Mouse (Mus musculus) right cerebral cortex, postnatal 10 days (tissue): ENCODE data around the gene Clic4.
"Not testable (repeated sequence)": the region's sequence is repeated elsewhere in the genome, so short reads cannot be mapped to it uniquely, and the experiment has no call there.

Experiments used
- DNase-seq, 2 experiments: peaks; one replicate each; pipeline ENCODE4 v3.0.0; 2021; ENCODE audit warnings: low spot score in 2 of 2

Gene Clic4

GRCm38 (mm10) chr4:135292477-135293089 is 20.0 kb upstream of the Clic4 start:
- no peak for DNase-seq

- no peak for DNase-seq
Observed at GRCm38 (mm10) chr4:135291841-135292240, 19.2 kb upstream of the Clic4 start.

DNA sequence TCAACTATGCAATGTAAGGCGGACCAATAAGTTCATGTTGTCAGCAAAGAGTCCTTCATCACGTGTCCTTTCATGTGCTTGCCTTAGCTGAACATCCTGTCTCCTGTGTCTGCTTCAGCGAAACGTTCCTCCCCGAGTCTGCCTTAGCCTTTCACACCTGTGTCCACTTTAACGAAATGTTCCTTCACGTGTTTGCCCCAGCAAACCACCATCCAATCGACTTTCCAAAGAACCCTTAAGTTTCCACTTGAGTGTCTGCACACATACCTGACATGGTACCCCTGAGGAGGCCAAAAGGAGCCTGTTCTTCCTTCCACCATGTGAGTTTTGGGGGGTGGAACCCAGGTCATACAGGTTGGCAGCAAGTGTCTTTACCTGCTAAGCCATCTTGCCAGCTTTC is 18.6 kb upstream of the Clic4 start:
- no peak for DNase-seq

DNA sequence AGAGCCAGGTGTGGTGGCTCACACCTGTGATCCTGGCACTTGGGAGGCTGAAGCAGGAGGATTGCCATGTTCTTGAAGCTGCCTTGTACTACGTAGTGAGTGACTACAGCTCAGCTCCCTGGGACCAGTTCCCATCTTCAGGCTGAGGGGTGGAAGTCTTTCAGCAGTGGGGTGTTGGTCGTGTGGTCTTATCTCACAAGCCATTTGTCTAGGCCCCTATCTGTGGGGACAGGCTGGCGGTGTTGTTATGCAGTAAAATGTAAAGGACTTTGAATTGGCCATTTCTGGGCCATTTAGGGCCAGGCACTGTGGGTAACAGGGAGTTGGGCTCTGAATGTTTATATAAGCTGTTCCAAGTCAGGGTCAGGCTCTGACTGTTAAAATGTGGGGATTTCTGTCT is 15.4 kb upstream of the Clic4 start:
- no peak for DNase-seq

- no peak for DNase-seq
Observed at GRCm38 (mm10) chr4:135286833-135287395, 14.3 kb upstream of the Clic4 start.

- DNase-seq, result peak; percentile 54 to 69
Observed at GRCm38 (mm10) chr4:135286033-135286622, 13.5 kb upstream of the Clic4 start.

DNA sequence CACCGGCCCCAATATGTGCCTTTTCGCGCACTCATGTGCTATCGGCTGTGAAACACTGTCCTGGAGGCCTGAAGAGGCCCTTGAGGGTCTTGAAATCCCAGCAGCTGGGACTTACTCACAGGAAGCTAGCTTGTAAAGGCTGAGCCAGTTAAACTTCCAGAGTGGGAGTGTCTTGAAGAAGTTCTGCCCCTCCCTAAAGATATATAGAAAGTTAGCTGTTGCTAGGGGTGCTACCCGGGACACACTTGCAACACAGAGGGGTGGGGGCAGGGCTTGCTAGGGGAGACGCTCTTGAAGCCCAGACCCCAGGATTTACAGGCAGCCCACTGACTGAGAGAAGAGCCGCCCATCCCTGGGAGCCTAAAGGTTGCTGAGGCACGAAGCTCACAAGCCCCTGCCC is 12.8 kb upstream of the Clic4 start:
- DNase-seq, result no peak

- no peak for DNase-seq
Observed at GRCm38 (mm10) chr4:135283875-135284274, 11.3 kb upstream of the Clic4 start.

DNA sequence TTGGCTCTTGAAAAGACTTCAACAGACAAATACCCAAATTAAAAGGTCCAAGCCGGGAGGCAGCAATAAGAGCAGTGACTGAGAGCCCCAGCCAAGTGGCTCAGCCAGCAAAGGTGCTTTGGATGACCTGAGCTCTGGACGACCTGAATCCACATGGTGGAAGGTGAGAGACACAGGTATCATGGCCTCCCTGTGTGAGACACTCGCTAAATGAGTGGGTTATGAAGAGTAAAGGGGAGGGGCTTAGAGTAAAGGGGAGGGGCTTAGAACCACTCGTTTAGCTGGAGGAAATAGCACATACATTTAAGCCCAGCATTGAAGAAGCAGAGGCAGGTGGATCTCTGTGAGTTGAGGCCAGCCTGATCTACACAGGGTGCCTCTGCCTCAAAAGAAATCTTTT is 10.8 kb upstream of the Clic4 start:
- no peak for DNase-seq

DNA sequence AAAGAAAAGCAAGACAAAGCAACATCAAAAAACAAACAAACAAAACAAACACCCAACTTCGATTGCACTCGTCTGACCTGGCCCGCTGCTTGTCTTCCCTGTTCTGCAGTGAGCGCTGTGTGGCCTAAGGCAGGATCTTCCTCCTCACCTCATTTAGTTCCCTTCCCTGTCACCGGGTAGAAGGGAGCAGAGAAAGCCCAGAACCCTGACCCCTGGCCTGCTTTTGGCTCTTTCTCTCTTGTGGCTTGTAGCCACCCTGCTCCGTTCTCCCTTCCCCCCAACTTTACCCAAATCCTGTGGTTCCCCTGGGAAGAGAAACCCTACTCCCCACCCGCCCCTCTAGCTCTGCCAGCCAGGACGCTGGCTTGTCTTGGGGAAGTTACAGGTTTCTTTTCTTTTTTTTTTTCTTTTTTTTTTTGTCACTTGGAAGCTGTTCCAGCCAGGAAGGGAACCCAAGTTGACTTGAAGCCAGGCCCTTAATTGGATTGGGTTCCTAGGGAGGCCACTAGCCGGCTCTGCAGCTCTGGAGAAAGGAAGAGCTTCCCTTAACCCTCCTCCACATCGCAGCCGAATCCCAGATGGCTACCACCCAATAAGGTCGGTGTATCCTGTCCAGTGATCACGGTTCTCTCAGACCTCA is 10.2 kb upstream of the Clic4 start:
- peak in 1 of 2 experiments; percentile 46 for DNase-seq

GRCm38 (mm10) chr4:135280016-135280415 is 7.4 kb upstream of the Clic4 start:
- not testable (repeated sequence) for DNase-seq

DNA sequence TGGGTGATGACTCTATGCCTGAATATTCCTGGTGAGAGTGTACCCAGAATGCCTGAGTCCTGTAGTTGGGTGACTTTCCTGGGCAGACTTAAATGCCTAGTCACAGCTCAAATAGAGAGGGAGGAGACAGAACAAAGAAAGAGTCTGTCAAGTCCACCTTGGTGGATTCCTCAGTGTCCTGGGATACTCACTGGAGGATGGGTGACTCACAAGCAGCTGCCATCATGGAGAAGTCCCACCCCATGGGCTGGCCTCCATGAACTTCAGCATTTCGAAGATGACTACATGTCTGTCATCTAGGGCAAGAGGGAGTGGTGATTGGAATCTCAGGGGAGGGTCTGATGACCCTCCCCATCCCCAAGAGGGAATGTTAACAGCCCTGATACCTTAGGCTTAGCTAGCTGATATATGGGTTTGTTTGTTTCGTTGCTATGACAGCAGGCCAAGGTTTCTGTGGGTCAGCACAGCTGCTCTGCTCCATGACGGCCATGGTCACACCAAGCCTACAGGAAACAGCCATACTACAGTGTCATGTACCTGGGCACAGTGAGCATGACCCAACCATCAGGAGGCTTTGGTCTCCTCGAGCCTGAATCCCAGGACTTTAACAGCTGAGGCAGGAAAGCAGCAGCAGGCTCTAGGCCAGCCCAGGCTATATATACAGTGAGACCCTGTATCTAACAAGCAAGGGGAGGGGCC is 4.2 kb upstream of the Clic4 start:
- DNase-seq, result no peak

- DNase-seq, result no peak
Observed at GRCm38 (mm10) chr4:135274761-135275160, 2.1 kb upstream of the Clic4 start.

DNA sequence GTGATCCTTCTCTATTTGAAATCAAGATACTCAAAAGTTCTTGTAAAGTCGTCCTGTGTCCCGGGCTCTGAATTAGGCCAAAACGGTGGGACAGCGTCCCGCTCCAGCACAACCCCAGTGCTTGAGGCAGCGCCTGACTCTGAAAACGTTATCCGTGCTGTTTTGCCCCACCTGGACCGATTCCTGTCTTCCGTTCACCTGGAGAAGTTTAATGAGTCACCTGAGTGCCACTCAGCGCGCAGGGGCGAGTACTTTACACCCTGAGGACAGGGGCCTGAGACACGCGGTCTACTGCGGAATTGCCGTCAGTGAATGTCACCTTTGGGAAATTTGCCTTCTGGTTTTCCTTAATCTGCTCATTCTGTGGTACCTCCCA is 681 bp upstream of the Clic4 start:
- peak in 1 of 2 experiments; percentile 42 for DNase-seq

- peak; percentile 45 to 48 for DNase-seq
Observed at GRCm38 (mm10) chr4:135271881-135272616, 565 bp downstream of the Clic4 start.

GRCm38 (mm10) chr4:135271419-135271828 is 1.2 kb downstream of the Clic4 start:
- no peak for DNase-seq

DNA sequence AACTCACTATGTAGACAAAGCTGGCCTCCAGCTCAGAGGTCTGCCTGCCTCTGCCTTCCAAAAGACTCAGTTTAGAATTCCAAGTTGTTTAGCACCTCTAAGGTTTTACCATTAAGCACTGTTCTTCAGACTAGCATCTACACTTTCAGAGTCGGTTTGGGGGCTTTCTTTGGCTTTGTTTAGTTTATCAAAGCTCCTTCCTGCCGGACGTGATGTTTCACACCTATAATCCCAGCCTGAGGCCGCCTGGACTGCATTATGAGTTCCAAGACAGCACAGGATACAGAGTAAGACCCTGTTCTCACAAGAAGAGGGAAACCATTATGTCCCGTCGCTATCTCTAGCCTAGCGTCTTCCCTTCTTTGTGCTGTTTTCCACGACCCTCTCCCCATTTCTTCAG is 2.1 kb downstream of the Clic4 start:
- no peak for DNase-seq

- DNase-seq, result no peak
Observed at GRCm38 (mm10) chr4:135269656-135270341, 2.8 kb downstream of the Clic4 start.

DNA sequence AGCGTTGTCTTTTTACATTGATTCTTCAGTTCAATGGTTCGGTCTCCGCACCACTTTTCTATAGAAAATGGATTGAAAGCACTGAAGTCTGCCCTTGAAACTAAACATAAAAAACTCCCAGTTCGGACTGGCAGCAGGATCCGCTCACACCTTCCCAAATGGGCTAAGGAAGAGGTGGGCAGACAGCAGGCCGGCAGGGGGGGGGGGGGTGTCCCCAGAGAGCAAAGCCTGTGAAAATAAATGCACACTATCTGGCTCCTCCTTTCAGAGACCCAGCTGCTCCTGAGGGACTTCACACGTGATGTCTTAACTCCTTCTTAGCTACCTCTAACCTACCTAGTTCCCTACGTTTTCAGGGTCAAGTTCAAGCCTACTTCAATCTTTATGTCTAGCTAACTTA is 5.1 kb downstream of the Clic4 start:
- no peak for DNase-seq

- DNase-seq, result no peak
Observed at GRCm38 (mm10) chr4:135266987-135267386, 5.6 kb downstream of the Clic4 start.

DNA sequence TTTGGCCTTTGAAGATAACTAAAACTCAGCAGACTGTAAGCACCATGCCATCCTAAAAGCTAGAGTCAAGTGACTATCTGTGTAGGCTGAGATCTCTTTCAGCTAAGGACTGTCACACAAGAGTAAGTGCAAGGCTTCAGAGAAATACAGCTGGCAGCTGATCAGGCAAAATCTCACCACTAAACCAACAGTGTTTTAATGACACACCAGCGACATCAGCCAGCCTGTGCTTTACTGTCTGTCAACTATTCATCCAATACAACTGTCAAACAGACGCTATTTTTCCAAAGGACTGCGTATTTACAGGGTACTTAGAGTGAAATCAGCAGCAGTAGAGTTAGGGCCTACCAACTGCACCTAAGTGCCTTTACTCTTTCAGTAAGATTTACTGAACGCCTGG is 12.2 kb downstream of the Clic4 start:
- DNase-seq, result peak in 1 of 2 experiments; percentile 40
